Mouse (Mus musculus): ENCODE measurements around the gene Rps19. TPM values are rescaled to one million over a fixed set of nuclear protein-coding genes. Genes with fewer than 3 reads are reported as not detected.

Gene Rps19
- polyA plus RNA-seq, 1 experiment from 2014 or later = 1,089 TPM

- Histone ChIP-seq H3K27ac (ENCODE audit: low read depth, low read length) (peak overlapping the region; percentile 77; the same call in 1 of the 2 replicates), H3K9me3 (ENCODE audit: control insufficient read depth, low read length) (no peaks in the 10 kb centered on the region), H3K4me1 (ENCODE audit: control insufficient read depth, insufficient read depth, low read depth, low read length) (peaks cover 13% of the 10 kb centered on the region), H3K9ac (ENCODE audit: low read depth, low read length) (peak overlapping the region; percentile 84; the same call in 1 of the 2 replicates), H3K4me3 (ENCODE audit: low read length) (peak overlapping the region; percentile 62), H3K27me3 (replicated peaks; ENCODE audit: control insufficient read depth, insufficient read depth, low read length) (no peaks in the 10 kb centered on the region), H3K36me3 (ENCODE audit: control insufficient read depth, insufficient read depth, low read length) (no peaks in the 10 kb centered on the region), H3K4me2 (ENCODE audit: low read length) (peak overlapping the region; percentile 79)
- WGBS = 22% methylated on average over 2 of the region's 3 CpGs
- no peak for ATAC-seq
These were observed 20.8 kb downstream of the Rps19 start for GRCm38 (mm10) chr7:24904936-24905335.

- H3K36me3 ChIP-seq (ENCODE audit: control insufficient read depth, insufficient read depth, low read length) = no peaks in the 10 kb centered on the region
- no peaks in the 10 kb centered on the region for H3K27me3 ChIP-seq (replicated peaks; ENCODE audit: control insufficient read depth, insufficient read depth, low read length)
- no peak overlapping the region for H3K4me3 ChIP-seq (ENCODE audit: low read length)
- H3K9ac ChIP-seq (ENCODE audit: low read depth, low read length) = no peak overlapping the region
- H3K4me1 ChIP-seq (ENCODE audit: control insufficient read depth, insufficient read depth, low read depth, low read length) = peaks cover 13% of the 10 kb centered on the region
- H3K9me3 ChIP-seq (ENCODE audit: control insufficient read depth, low read length) = no peaks in the 10 kb centered on the region
- no peak for ATAC-seq
- 36% methylated on average over 6 of the region's 6 CpGs for WGBS
- no peak overlapping the region for H3K4me2 ChIP-seq (ENCODE audit: low read length)
- no peak overlapping the region for H3K27ac ChIP-seq (ENCODE audit: low read depth, low read length)
These were observed 22.4 kb downstream of the Rps19 start for GRCm38 (mm10) chr7:24906551-24906950.

DNA sequence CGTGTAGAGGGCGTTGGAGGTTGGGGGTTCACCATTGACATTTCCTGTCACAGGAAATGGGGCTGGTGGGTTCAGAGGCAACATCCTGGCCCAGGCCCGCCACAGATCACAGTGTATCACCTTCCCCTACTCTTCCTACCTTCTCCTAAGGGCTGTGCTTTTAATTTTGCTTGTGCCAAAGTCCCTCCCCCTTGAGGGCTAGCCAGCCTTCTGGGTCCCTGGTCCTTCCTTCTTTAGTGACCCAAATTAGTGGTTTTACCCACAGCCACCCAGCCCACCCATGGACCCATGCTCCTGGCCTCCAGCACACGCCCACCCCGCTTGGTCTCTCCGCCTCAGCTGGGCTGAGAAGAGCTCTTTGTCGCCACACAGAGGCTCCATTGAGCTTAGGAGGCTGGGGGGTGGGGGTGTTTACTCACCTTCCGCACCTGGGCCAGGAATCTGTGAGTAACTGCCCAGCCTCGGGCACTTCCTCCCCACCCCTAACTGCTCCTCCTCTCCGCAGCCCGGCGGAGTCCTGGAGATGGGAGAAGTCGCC is 23.1 kb downstream of the Rps19 start:
- Histone ChIP-seq H3K4me1 (ENCODE audit: control insufficient read depth, insufficient read depth, low read depth, low read length) (peaks cover 13% of the 10 kb centered on the region), H3K4me2 (ENCODE audit: low read length) (no peak overlapping the region), H3K27ac (ENCODE audit: low read depth, low read length) (no peak overlapping the region), H3K4me3 (ENCODE audit: low read length) (no peak overlapping the region), H3K27me3 (replicated peaks; ENCODE audit: control insufficient read depth, insufficient read depth, low read length) (no peaks in the 10 kb centered on the region), H3K36me3 (ENCODE audit: control insufficient read depth, insufficient read depth, low read length) (no peaks in the 10 kb centered on the region), H3K9ac (ENCODE audit: low read depth, low read length) (0 out of 2 replicates have a peak overlapping the region, but pooled peaks have one; percentile 4), H3K9me3 (ENCODE audit: control insufficient read depth, low read length) (no peaks in the 10 kb centered on the region)
- 43% methylated on average over 13 of the region's 13 CpGs for WGBS
- no peak for ATAC-seq

DNA sequence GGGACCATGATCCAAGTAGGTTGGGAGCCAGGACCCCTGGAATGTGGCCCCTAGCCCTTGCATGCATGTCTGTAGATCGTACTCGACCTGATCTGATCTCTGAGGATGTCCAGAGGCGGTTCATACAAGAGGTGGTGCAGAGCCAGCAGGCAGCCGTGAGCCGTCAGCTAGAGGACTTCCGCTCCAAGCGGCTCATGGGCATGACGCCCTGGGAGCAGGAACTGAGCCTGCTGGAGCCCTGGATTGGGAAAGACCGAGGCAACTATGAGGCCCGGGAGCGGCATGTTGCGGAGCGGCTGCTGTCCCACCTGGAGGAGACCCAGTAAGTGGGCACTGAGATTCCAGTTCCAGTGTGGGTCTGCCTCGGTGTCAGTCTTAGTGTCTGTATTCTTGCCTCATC is 28.3 kb downstream of the Rps19 start:
- Histone ChIP-seq H3K9ac (ENCODE audit: low read depth, low read length) (no peak overlapping the region), H3K36me3 (ENCODE audit: control insufficient read depth, insufficient read depth, low read length) (peaks cover 15% of the 10 kb centered on the region), H3K27ac (ENCODE audit: low read depth, low read length) (no peak overlapping the region), H3K4me1 (ENCODE audit: control insufficient read depth, insufficient read depth, low read depth, low read length) (no peaks in the 10 kb centered on the region), H3K4me3 (ENCODE audit: low read length) (no peak overlapping the region), H3K4me2 (ENCODE audit: low read length) (no peak overlapping the region), H3K9me3 (ENCODE audit: control insufficient read depth, low read length) (no peaks in the 10 kb centered on the region), H3K27me3 (replicated peaks; ENCODE audit: control insufficient read depth, insufficient read depth, low read length) (no peaks in the 10 kb centered on the region)
- no peak for ATAC-seq
- WGBS = 97% methylated on average over 14 of the region's 14 CpGs

GRCm38 (mm10) chr7:24918763-24919323 is 34.7 kb downstream of the Rps19 start:
- H3K4me3 ChIP-seq (ENCODE audit: low read length) = no peak overlapping the region
- WGBS = 91% methylated on average over 20 of the region's 20 CpGs
- no peak overlapping the region for H3K27ac ChIP-seq (ENCODE audit: low read depth, low read length)
- H3K9me3 ChIP-seq (ENCODE audit: control insufficient read depth, low read length) = no peaks in the 10 kb centered on the region
- H3K27me3 ChIP-seq (replicated peaks; ENCODE audit: control insufficient read depth, insufficient read depth, low read length) = no peaks in the 10 kb centered on the region
- H3K36me3 ChIP-seq (ENCODE audit: control insufficient read depth, insufficient read depth, low read length) = peaks cover 50% of the 10 kb centered on the region
- H3K4me2 ChIP-seq (ENCODE audit: low read length) = no peak overlapping the region
- no peak overlapping the region for H3K9ac ChIP-seq (ENCODE audit: low read depth, low read length)
- no peak for ATAC-seq
- H3K4me1 ChIP-seq (ENCODE audit: control insufficient read depth, insufficient read depth, low read depth, low read length) = no peaks in the 10 kb centered on the region

- Histone ChIP-seq H3K36me3 (ENCODE audit: control insufficient read depth, insufficient read depth, low read length) (peaks cover 56% of the 10 kb centered on the region), H3K4me3 (ENCODE audit: low read length) (no peak overlapping the region), H3K4me1 (ENCODE audit: control insufficient read depth, insufficient read depth, low read depth, low read length) (no peaks in the 10 kb centered on the region), H3K4me2 (ENCODE audit: low read length) (no peak overlapping the region), H3K9me3 (ENCODE audit: control insufficient read depth, low read length) (no peaks in the 10 kb centered on the region), H3K27ac (ENCODE audit: low read depth, low read length) (peak overlapping the region; percentile 29; the same call in 1 of the 2 replicates), H3K27me3 (replicated peaks; ENCODE audit: control insufficient read depth, insufficient read depth, low read length) (no peaks in the 10 kb centered on the region), H3K9ac (ENCODE audit: low read depth, low read length) (no peak overlapping the region)
- peak; percentile 54 for ATAC-seq
- 79% methylated on average over 9 of the region's 9 CpGs for WGBS
These were observed 35.6 kb downstream of the Rps19 start for GRCm38 (mm10) chr7:24919728-24920127.

DNA sequence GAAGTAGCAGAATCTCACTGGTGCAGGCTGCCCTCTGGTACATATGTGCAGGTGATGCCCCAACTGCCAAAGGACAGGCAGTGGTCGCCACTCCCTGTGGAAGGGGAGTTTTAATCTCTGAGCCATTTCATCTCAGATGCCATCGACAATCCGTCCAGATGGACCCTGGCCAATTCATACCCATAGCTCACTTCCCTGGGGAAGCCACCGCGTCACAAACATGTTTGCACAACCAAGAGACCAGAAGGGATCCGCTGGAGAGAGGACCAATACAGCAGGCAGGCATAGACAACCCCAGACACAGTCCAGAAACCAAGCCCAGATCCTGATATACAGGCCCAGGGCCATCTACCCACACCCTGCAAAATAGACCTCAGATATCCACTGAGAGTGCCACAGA is 46.3 kb downstream of the Rps19 start:
- no peak overlapping the region for H3K9ac ChIP-seq (ENCODE audit: low read depth, low read length)
- WGBS = 35% methylated on average over 6 of the region's 6 CpGs
- peaks cover 6% of the 10 kb centered on the region for H3K4me1 ChIP-seq (ENCODE audit: control insufficient read depth, insufficient read depth, low read depth, low read length)
- H3K9me3 ChIP-seq (ENCODE audit: control insufficient read depth, low read length) = no peaks in the 10 kb centered on the region
- no peak overlapping the region for H3K4me2 ChIP-seq (ENCODE audit: low read length)
- H3K27ac ChIP-seq (ENCODE audit: low read depth, low read length) = no peak overlapping the region
- no peak overlapping the region for H3K4me3 ChIP-seq (ENCODE audit: low read length)
- H3K27me3 ChIP-seq (replicated peaks; ENCODE audit: control insufficient read depth, insufficient read depth, low read length) = peaks cover 47% of the 10 kb centered on the region
- H3K36me3 ChIP-seq (ENCODE audit: control insufficient read depth, insufficient read depth, low read length) = peaks cover 5% of the 10 kb centered on the region; the same call in 1 of the 2 replicates
- no peak for ATAC-seq

DNA sequence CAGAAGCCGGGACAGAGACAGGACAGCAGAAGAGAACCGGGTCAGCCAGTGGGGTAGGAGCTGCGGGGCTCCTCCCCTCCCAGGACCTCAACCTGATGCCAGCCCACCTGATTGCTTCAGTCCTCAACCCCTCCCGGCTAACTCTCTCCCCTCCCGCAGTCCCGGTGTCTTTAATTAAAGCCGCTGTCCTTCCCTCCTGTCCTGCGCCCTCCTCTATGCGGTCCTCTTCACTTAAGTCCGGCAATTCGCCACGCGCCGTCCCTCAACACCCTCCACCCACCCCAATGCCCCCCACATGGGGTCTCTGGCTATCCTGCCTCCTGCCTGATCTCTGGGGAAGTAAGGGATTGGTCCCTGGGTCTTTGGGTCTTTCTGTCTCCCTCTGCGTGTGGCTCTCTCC is 47.5 kb downstream of the Rps19 start:
- Histone ChIP-seq H3K4me1 (ENCODE audit: control insufficient read depth, insufficient read depth, low read depth, low read length) (peaks cover 6% of the 10 kb centered on the region), H3K36me3 (ENCODE audit: control insufficient read depth, insufficient read depth, low read length) (peaks cover 2% of the 10 kb centered on the region; the same call in 1 of the 2 replicates), H3K27me3 (replicated peaks; ENCODE audit: control insufficient read depth, insufficient read depth, low read length) (peaks cover 47% of the 10 kb centered on the region), H3K27ac (ENCODE audit: low read depth, low read length) (no peak overlapping the region), H3K9ac (ENCODE audit: low read depth, low read length) (0 out of 2 replicates have a peak overlapping the region, but pooled peaks have one; percentile 38), H3K4me2 (ENCODE audit: low read length) (no peak overlapping the region), H3K4me3 (ENCODE audit: low read length) (no peak overlapping the region), H3K9me3 (ENCODE audit: control insufficient read depth, low read length) (no peaks in the 10 kb centered on the region)
- ATAC-seq = no peak
- WGBS = 1% methylated on average over 13 of the region's 15 CpGs
